23 mouse cellular contexts compared by ENCODE assay signal in genomic region chr6:140645931-140646330, GRCm38 (mm10). TPM values are rescaled to one million over a fixed set of nuclear protein-coding genes. Genes with fewer than 3 reads are reported as not detected.
DNase-seq lines count a peak whose midpoint lies in the region; ATAC-seq and TF ChIP-seq lines count a peak whose summit lies in the region.
"Had no signal": no experiment of that assay in that cellular context is flagged by ENCODE, and none has a peak within 500 bp of the region (broad histone marks: within the 10 kb centered on the region; RNA-seq: fewer than 3 reads in every experiment).

No protein-coding gene starts in this region.

- H3K36me3 ChIP-seq in heart, postnatal 0 days (replicated peaks; ENCODE audit: control insufficient read depth, insufficient read depth, low read length): peaks cover 71% of the 10 kb centered on the region
- peaks cover 44% of the 10 kb centered on the region for H3K36me3 ChIP-seq in liver, postnatal 0 days (replicated peaks; ENCODE audit: insufficient read depth, low read length)

- no peak for DNase-seq in heart, postnatal 0 days (ENCODE audit: low spot score)
- DNase-seq in heart, adult 11 months: no peak
- DNase-seq in liver, postnatal 0 days: no peak
- DNase-seq in liver (no peak), adipocyte (ENCODE audit: low spot score) (peak; percentile 59)
- DNase-seq in CD4-positive helper T cell, adult 2 months (ENCODE audit: low read depth, low spot score): peak; percentile 48
- no peak for DNase-seq in natural killer cell, adult 2 months (ENCODE audit: low spot score in 2 of 2)
- DNase-seq in adrenal gland, adult 2 months: no peak
- DNase-seq: adrenal gland, postnatal 10 days; B cell, adult 2 months; cerebellum, adult 2 months; cerebellum, postnatal 25 days; kidney, adult 9 months; kidney, postnatal 36 days; lung, postnatal 36 days had no signal

- no peaks in the 10 kb centered on the region for H3K4me1 ChIP-seq in heart, postnatal 0 days (ENCODE audit: control insufficient read depth, insufficient read depth)
- H3K4me1 ChIP-seq in liver, postnatal 0 days (ENCODE audit: insufficient read depth): no peaks in the 10 kb centered on the region
- H3K4me1 ChIP-seq: forebrain, embryonic 13.5 days; heart, embryonic 13.5 days; hindbrain, embryonic 13.5 days; limb, embryonic 13.5 days; liver, embryonic 15.5 days; midbrain, embryonic 15.5 days; neural tube, embryonic 15.5 days had no signal

- no peaks in the 10 kb centered on the region for H3K27me3 ChIP-seq in heart, postnatal 0 days (ENCODE audit: control insufficient read depth, insufficient read depth, low read length)
- H3K27me3 ChIP-seq in liver, postnatal 0 days (ENCODE audit: insufficient read depth, low read length): no peaks in the 10 kb centered on the region
- H3K27me3 ChIP-seq: forebrain, embryonic 13.5 days; heart, embryonic 13.5 days; hindbrain, embryonic 13.5 days; limb, embryonic 13.5 days; liver, embryonic 15.5 days; midbrain, embryonic 15.5 days; neural tube, embryonic 15.5 days had no signal

- peak; percentile 43 for TF ChIP-seq CTCF in heart, postnatal 0 days (IDR thresholded peaks at IDR 0.05; ENCODE audit: low read depth)
- peak; percentile 44 for TF ChIP-seq CTCF in liver, postnatal 0 days (IDR thresholded peaks at IDR 0.05; ENCODE audit: low read depth)

- H3K9ac ChIP-seq in heart, postnatal 0 days (replicated peaks; ENCODE audit: low read depth, low read length): no peak overlapping the region
- H3K9ac ChIP-seq in liver, postnatal 0 days (replicated peaks): no peak overlapping the region
- H3K9ac ChIP-seq: forebrain, embryonic 13.5 days; heart, embryonic 13.5 days; hindbrain, embryonic 13.5 days; limb, embryonic 13.5 days; liver, embryonic 15.5 days; midbrain, embryonic 15.5 days; neural tube, embryonic 15.5 days had no signal

- no peaks in the 10 kb centered on the region for H3K9me3 ChIP-seq in heart, postnatal 0 days (replicated peaks; ENCODE audit: control insufficient read depth, low read length)
- H3K9me3 ChIP-seq in liver, postnatal 0 days (ENCODE audit: low read length): no peaks in the 10 kb centered on the region
- H3K9me3 ChIP-seq: forebrain, embryonic 13.5 days; heart, embryonic 13.5 days; hindbrain, embryonic 13.5 days; limb, embryonic 13.5 days; liver, embryonic 15.5 days; midbrain, embryonic 15.5 days; neural tube, embryonic 15.5 days had no signal

- no peak overlapping the region for H3K4me3 ChIP-seq in heart, postnatal 0 days (ENCODE audit: low read depth, low read length)
- H3K4me3 ChIP-seq in liver, postnatal 0 days (ENCODE audit: low read depth, low read length): no peak overlapping the region
- H3K4me3 ChIP-seq: forebrain, embryonic 13.5 days; heart, embryonic 13.5 days; hindbrain, embryonic 13.5 days; limb, embryonic 13.5 days; liver, embryonic 15.5 days; midbrain, embryonic 15.5 days; myocyte; neural tube, embryonic 15.5 days had no signal

- TF ChIP-seq EP300 in heart, postnatal 0 days (IDR thresholded peaks at IDR 0.05; ENCODE audit: low read depth): no peak
- TF ChIP-seq EP300 in liver, postnatal 0 days (IDR thresholded peaks at IDR 0.05; ENCODE audit: low read depth): no peak

- no peak overlapping the region for H3K27ac ChIP-seq in heart, postnatal 0 days (ENCODE audit: low read depth)
- H3K27ac ChIP-seq in liver, postnatal 0 days (ENCODE audit: low read depth): no peak overlapping the region
- H3K27ac ChIP-seq: forebrain, embryonic 13.5 days; heart, embryonic 13.5 days; hindbrain, embryonic 13.5 days; limb, embryonic 13.5 days; liver, embryonic 15.5 days; midbrain, embryonic 15.5 days; neural tube, embryonic 15.5 days had no signal

- ATAC-seq in heart, postnatal 0 days (ENCODE audit: insufficient read depth, low read depth): no peak
- ATAC-seq in liver, postnatal 0 days: no peak
- ATAC-seq: forebrain, embryonic 13.5 days; midbrain, embryonic 15.5 days had no signal

- no peak overlapping the region for H3K4me2 ChIP-seq in heart, postnatal 0 days (ENCODE audit: low read depth, low read length)
- no peak overlapping the region for H3K4me2 ChIP-seq in liver, postnatal 0 days (ENCODE audit: low read depth, low read length)
- H3K4me2 ChIP-seq: forebrain, embryonic 13.5 days; heart, embryonic 13.5 days; hindbrain, embryonic 13.5 days; limb, embryonic 13.5 days; liver, embryonic 15.5 days; midbrain, embryonic 15.5 days; neural tube, embryonic 15.5 days had no signal

RNA-seq across cellular contexts. Expression of gene Aebp2, which starts 23.5 kb away (rescaled TPM):
- 14.8 and 23.8 TPM in 2 replicates for total RNA-seq in heart, postnatal 0 days (2014; rRNA removed; ENCODE audit: low replicate concordance)
- polyA plus RNA-seq in heart, postnatal 0 days (2015; fragmentation: Nextera tagmentation; extraction: Ambion mirVana): 5.2 and 5.4 TPM in 2 replicates
- 3.5 and 3.7 TPM in 2 replicates for polyA plus RNA-seq in liver, postnatal 0 days (2015; fragmentation: Nextera tagmentation; extraction: Ambion mirVana)
- 10 to 100 TPM; 40.5 to 45.9 TPM for total RNA-seq in adrenal gland, adult 2 months (2021)
- 18.9 and 19.4 TPM in 2 replicates for polyA plus RNA-seq in adrenal gland, adult 2 months (2012; rRNA removed)

Comparison
In these comparisons a context has a peak if more than half of its experiments do, and no peak if none do; other contexts are left out.
1. DNase-seq: peak in CD4-positive helper T cell, adult 2 months (single experiment) and adipocyte (single experiment); none in heart, postnatal 0 days (single experiment), heart, adult 11 months (single experiment), liver, postnatal 0 days (single experiment), liver (single experiment), natural killer cell, adult 2 months (0 of 2) and adrenal gland, adult 2 months (single experiment).